Mouse (Mus musculus) liver, embryonic 13.5 days (tissue): ENCODE data around the gene Hoxa11. TPM values are rescaled to one million over a fixed set of nuclear protein-coding genes. Genes with fewer than 3 reads are reported as not detected.

Experiments used
- ATAC-seq: fragments of 200-750 bp; cut with Nextera tagmentation; 2 replicates; pipeline ENCODE4 v1.8.0; 2017; ENCODE audit warnings: low read depth, mild to moderate bottlenecking, moderate number of reproducible peaks, moderate library complexity
- DNase-seq: peaks from one replicate; pipeline ENCODE4 v3.0.0; 2022
- H3K27ac ChIP-seq: fragments of 300-500 bp; sonication (generic); 2 replicates; pipeline ENCODE4 v1.5.1; 2015; ENCODE audit warnings: moderate library complexity, mild to moderate bottlenecking, inconsistent platforms
- H3K27me3 ChIP-seq: fragments of 300-500 bp; sonication (generic); 2 replicates; pipeline ENCODE4 v1.6.1; 2015; ENCODE audit warnings: mild to moderate bottlenecking, inconsistent platforms
- H3K36me3 ChIP-seq: fragments of 300-500 bp; sonication (generic); 2 replicates; pipeline ENCODE4 v1.6.1; 2015; ENCODE audit warnings: mild to moderate bottlenecking, inconsistent platforms
- H3K4me1 ChIP-seq: fragments of 300-500 bp; sonication (generic); replicated peaks from 2 replicates; pipeline ENCODE4 v1.6.1; 2015; ENCODE audit warnings: inconsistent platforms
- H3K4me2 ChIP-seq: fragments of 300-500 bp; sonication (generic); 2 replicates; pipeline ENCODE4 v1.6.1; 2015; ENCODE audit warnings: inconsistent platforms, mild to moderate bottlenecking, moderate library complexity
- H3K4me3 ChIP-seq: fragments of 300-500 bp; sonication (generic); replicated peaks from 2 replicates; pipeline ENCODE4 v1.5.1; 2015; ENCODE audit warnings: mild to moderate bottlenecking, inconsistent platforms
- H3K9ac ChIP-seq: fragments of 300-500 bp; sonication (generic); 2 replicates; pipeline ENCODE4 v1.6.1; 2015; ENCODE audit warnings: mild to moderate bottlenecking, inconsistent platforms
- H3K9me3 ChIP-seq: fragments of 300-500 bp; sonication (generic); replicated peaks from 2 replicates; pipeline ENCODE4 v1.6.1; 2016; ENCODE audit warnings: inconsistent platforms
- WGBS: fragments of 180-500 bp; shearing (Covaris S2); methylation state at CpG from one replicate; pipeline ENCODE4 v1.1.7; 2015; ENCODE audit not compliant: insufficient replicate concordance; 5-methylcytosine and 5-hydroxymethylcytosine counted together
- polyA plus RNA-seq: library from polyadenylated mRNA; unstranded; fragments of >200 nt; fragmentation: Nextera tagmentation; extraction: Ambion mirVana; gene quantifications from 2 replicates; pipeline ENCODE4 v1.2.1, GENCODE M21; 2015

The Hoxa11 gene
- polyA plus RNA-seq, 1 experiment from 2014 or later = not detected

- Histone ChIP-seq H3K36me3 (no peaks in the 10 kb centered on the region), H3K9ac (no peak overlapping the region), H3K4me3 (no peak overlapping the region), H3K4me2 (no peak overlapping the region), H3K4me1 (0 out of 2 replicates have a peak, but pooled peaks cover 3% of the 10 kb centered on the region), H3K27ac (no peak overlapping the region), H3K27me3 (peaks cover 99% of the 10 kb centered on the region), H3K9me3 (no peaks in the 10 kb centered on the region)
- DNase-seq = no peak
- ATAC-seq = no peak
- 1% methylated on average over 5 of the region's 5 CpGs for WGBS
Observed at GRCm38 (mm10) chr6:52264106-52264790, 18.6 kb upstream of the Hoxa11 start.

DNA sequence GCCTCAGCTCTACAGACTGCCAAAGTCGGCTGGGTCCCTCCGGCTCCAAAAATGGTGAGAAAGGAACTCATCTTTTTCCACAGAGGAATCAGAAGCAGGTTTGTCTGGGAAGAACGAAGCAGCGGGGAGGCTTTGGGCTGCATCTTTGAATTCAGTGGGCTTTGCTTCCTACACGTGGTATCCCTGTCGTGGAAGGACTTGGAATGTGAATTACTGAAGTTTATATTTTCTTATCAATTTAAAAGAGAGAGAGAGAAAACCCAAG is 17.6 kb upstream of the Hoxa11 start:
- no peaks in the 10 kb centered on the region for H3K36me3 ChIP-seq
- H3K9ac ChIP-seq = no peak overlapping the region
- no peak overlapping the region for H3K4me3 ChIP-seq
- ATAC-seq (no peak), DNase-seq (no peak)
- peaks cover 99% of the 10 kb centered on the region for H3K27me3 ChIP-seq
- H3K4me2 ChIP-seq = no peak overlapping the region
- no peaks in the 10 kb centered on the region for H3K9me3 ChIP-seq
- 3% methylated on average over 6 of the region's 6 CpGs for WGBS
- H3K4me1 ChIP-seq = 0 out of 2 replicates have a peak, but pooled peaks cover 3% of the 10 kb centered on the region
- no peak overlapping the region for H3K27ac ChIP-seq

- no peaks in the 10 kb centered on the region for H3K9me3 ChIP-seq
- H3K27ac ChIP-seq = no peak overlapping the region
- no peak overlapping the region for H3K9ac ChIP-seq
- WGBS = 2% methylated on average over 24 of the region's 24 CpGs
- DNase-seq (no peak), ATAC-seq (no peak)
- no peaks in the 10 kb centered on the region for H3K36me3 ChIP-seq
- no peak overlapping the region for H3K4me2 ChIP-seq
- H3K4me1 ChIP-seq = 0 out of 2 replicates have a peak, but pooled peaks cover 3% of the 10 kb centered on the region
- no peak overlapping the region for H3K4me3 ChIP-seq
- H3K27me3 ChIP-seq = peaks cover 98% of the 10 kb centered on the region
Observed at GRCm38 (mm10) chr6:52262463-52263320, 17.1 kb upstream of the Hoxa11 start.

- H3K27me3 ChIP-seq = peaks cover 99% of the 10 kb centered on the region
- no peaks in the 10 kb centered on the region for H3K36me3 ChIP-seq
- no peak overlapping the region for H3K4me3 ChIP-seq
- DNase-seq (no peak), ATAC-seq (no peak)
- 6% methylated on average over 9 of the region's 9 CpGs for WGBS
- H3K9ac ChIP-seq = no peak overlapping the region
- H3K9me3 ChIP-seq = no peaks in the 10 kb centered on the region
- 0 out of 2 replicates have a peak, but pooled peaks cover 3% of the 10 kb centered on the region for H3K4me1 ChIP-seq
- no peak overlapping the region for H3K4me2 ChIP-seq
- no peak overlapping the region for H3K27ac ChIP-seq
Observed at GRCm38 (mm10) chr6:52261751-52262462, 16.3 kb upstream of the Hoxa11 start.

- no peak for DNase-seq
- WGBS = under 1% methylated on average over 49 of the region's 72 CpGs
- Histone ChIP-seq H3K4me2 (peak within 1 kb of the TSS; percentile 66), H3K9ac (no peak within 1 kb of the TSS), H3K4me1 (0 out of 2 replicates have a peak, but pooled peaks cover 3% of the 10 kb centered on the region), H3K27ac (no peak within 1 kb of the TSS), H3K9me3 (no peaks in the 10 kb centered on the region), H3K27me3 (peaks cover 98% of the 10 kb centered on the region), H3K36me3 (no peaks in the 10 kb centered on the region), H3K4me3 (peak within 1 kb of the TSS; percentile 52)
- ATAC-seq = no peak
Observed at GRCm38 (mm10) chr6:52260654-52261575, 15.3 kb upstream of the Hoxa11 start, which contains the start of gene Hoxa13. Gene Hoxa13 (minus strand): TSS chr6:52260880.

- DNase-seq = no peak
- Histone ChIP-seq H3K36me3 (no peaks in the 10 kb centered on the region), H3K4me2 (peak overlapping the region; percentile 66), H3K27me3 (peaks cover 98% of the 10 kb centered on the region), H3K9ac (no peak overlapping the region), H3K4me1 (0 out of 2 replicates have a peak, but pooled peaks cover 3% of the 10 kb centered on the region), H3K9me3 (no peaks in the 10 kb centered on the region), H3K4me3 (peak overlapping the region; percentile 52; the same call in 1 of the 2 replicates), H3K27ac (no peak overlapping the region)
- no peak for ATAC-seq
- under 1% methylated on average over 39 of the region's 39 CpGs for WGBS
Observed at GRCm38 (mm10) chr6:52259811-52260261, 14.2 kb upstream of the Hoxa11 start.

GRCm38 (mm10) chr6:52259081-52259790 is 13.6 kb upstream of the Hoxa11 start:
- H3K9me3 ChIP-seq = no peaks in the 10 kb centered on the region
- H3K36me3 ChIP-seq = no peaks in the 10 kb centered on the region
- 0 out of 2 replicates have a peak, but pooled peaks cover 3% of the 10 kb centered on the region for H3K4me1 ChIP-seq
- no peak overlapping the region for H3K4me3 ChIP-seq
- peaks cover 98% of the 10 kb centered on the region for H3K27me3 ChIP-seq
- H3K4me2 ChIP-seq = no peak overlapping the region
- no peak overlapping the region for H3K9ac ChIP-seq
- H3K27ac ChIP-seq = no peak overlapping the region
- 1% methylated on average over 24 of the region's 25 CpGs for WGBS
- DNase-seq (no peak), ATAC-seq (no peak)

DNA sequence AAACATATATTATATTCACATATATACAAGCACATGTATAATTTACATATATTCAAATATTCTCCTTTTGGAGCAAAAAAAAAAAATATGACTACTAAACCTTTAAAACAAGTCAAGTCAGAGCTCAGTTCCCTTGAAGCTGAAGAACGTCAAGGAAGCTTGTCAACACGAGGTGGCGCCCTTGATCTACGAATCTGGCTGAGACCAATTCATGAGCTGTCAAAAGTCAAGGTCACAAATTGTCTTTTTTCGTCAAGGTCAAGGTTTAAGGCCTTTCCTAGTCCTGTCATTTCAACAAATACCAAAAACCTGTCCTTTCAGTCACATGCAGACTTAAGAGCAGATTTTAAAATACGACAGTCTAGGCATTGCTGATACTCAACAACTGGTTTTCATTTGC is 11.3 kb upstream of the Hoxa11 start:
- Histone ChIP-seq H3K36me3 (no peaks in the 10 kb centered on the region), H3K4me3 (no peak overlapping the region), H3K4me2 (no peak overlapping the region), H3K9me3 (no peaks in the 10 kb centered on the region), H3K27ac (no peak overlapping the region), H3K27me3 (peaks cover 98% of the 10 kb centered on the region), H3K4me1 (0 out of 2 replicates have a peak, but pooled peaks cover 3% of the 10 kb centered on the region), H3K9ac (no peak overlapping the region)
- ATAC-seq = no peak
- DNase-seq = no peak
- WGBS = under 1% methylated on average over 6 of the region's 6 CpGs

GRCm38 (mm10) chr6:52253511-52254500 is 8.2 kb upstream of the Hoxa11 start:
- no peak overlapping the region for H3K9ac ChIP-seq
- H3K4me2 ChIP-seq = no peak overlapping the region
- H3K36me3 ChIP-seq = no peaks in the 10 kb centered on the region
- H3K4me1 ChIP-seq = no peaks in the 10 kb centered on the region
- no peak for ATAC-seq
- no peaks in the 10 kb centered on the region for H3K9me3 ChIP-seq
- no peak overlapping the region for H3K27ac ChIP-seq
- H3K4me3 ChIP-seq = peak overlapping the region; percentile 10; the same call in 1 of the 2 replicates
- 2% methylated on average over 59 of the region's 59 CpGs for WGBS
- peaks cover 98% of the 10 kb centered on the region for H3K27me3 ChIP-seq
- DNase-seq = no peak
